Comparison of ENCODE assay signal across 9 mouse cellular contexts in genomic region chr5:74677399-74678338, GRCm38 (mm10). TPM values are rescaled to one million over a fixed set of nuclear protein-coding genes. Genes with fewer than 3 reads are reported as not detected.
DNase-seq lines count a peak whose midpoint lies in the region; ATAC-seq and TF ChIP-seq lines count a peak whose summit lies in the region.
"Had no signal": no experiment of that assay in that cellular context is flagged by ENCODE, and none has a peak within 500 bp of the region (broad histone marks: within the 10 kb centered on the region; RNA-seq: fewer than 3 reads in every experiment).

No protein-coding gene starts in this region.

- no peak for DNase-seq in testis, postnatal 14 days (ENCODE audit: low spot score)
- DNase-seq in frontal cortex, postnatal 10 days (ENCODE audit: low spot score in 2 of 2), result peak; percentile 79 to 85
- DNase-seq in left cerebral cortex, adult 2 months (ENCODE audit: extremely low spot score in 1 of 2, low spot score in 2 of 2), result peak; percentile 68 to 76
- peak; percentile 73 for DNase-seq in right cerebral cortex, postnatal 14 days
- DNase-seq in natural killer cell, adult 2 months (ENCODE audit: low spot score in 2 of 2), result no peak

- H3K36me3 ChIP-seq in testis, adult 2 months (ENCODE audit: control insufficient read depth, insufficient read depth, low read length), result no peaks in the 10 kb centered on the region
- H3K36me3 ChIP-seq in kidney, embryonic 16.5 days (ENCODE audit: insufficient read depth, low read length), result no peaks in the 10 kb centered on the region
- H3K36me3 ChIP-seq: limb, embryonic 12.5 days; stomach, embryonic 15.5 days had no signal

- intact Hi-C loops in left cerebral cortex, adult 2 months (cut with DNase I), result no loop called here

- no peak for TF ChIP-seq CTCF in testis, adult 2 months (IDR thresholded peaks at IDR 0.05; ENCODE audit: control insufficient read depth, insufficient read depth, insufficient replicate concordance, low read depth, low read length)
- TF ChIP-seq CTCF in left cerebral cortex, adult 2 months (IDR thresholded peaks at IDR 0.05), result no peak

- H3K27me3 ChIP-seq in testis, adult 2 months (ENCODE audit: control insufficient read depth, insufficient read depth, low read length), result no peaks in the 10 kb centered on the region
- no peaks in the 10 kb centered on the region for H3K27me3 ChIP-seq in kidney, embryonic 16.5 days (ENCODE audit: insufficient read depth, low read length)
- H3K27me3 ChIP-seq: limb, embryonic 12.5 days; stomach, embryonic 15.5 days had no signal

- H3K4me1 ChIP-seq in testis, adult 2 months (ENCODE audit: control insufficient read depth, insufficient read depth, low read length), result no peaks in the 10 kb centered on the region
- H3K4me1 ChIP-seq in kidney, embryonic 16.5 days (ENCODE audit: insufficient read depth, low read length), result no peaks in the 10 kb centered on the region
- H3K4me1 ChIP-seq: limb, embryonic 12.5 days; stomach, embryonic 15.5 days had no signal

- no peaks in the 10 kb centered on the region for H3K9me3 ChIP-seq in kidney, embryonic 16.5 days (ENCODE audit: low read length)
- H3K9me3 ChIP-seq: limb, embryonic 12.5 days; stomach, embryonic 15.5 days had no signal

- H3K4me2 ChIP-seq in kidney, embryonic 16.5 days (replicated peaks; ENCODE audit: low read depth, low read length), result no peak overlapping the region
- H3K4me2 ChIP-seq: limb, embryonic 12.5 days; stomach, embryonic 15.5 days had no signal

- WGBS in kidney, embryonic 16.5 days, result 75% methylated on average over 19 of the region's 19 CpGs

- H3K4me3 ChIP-seq in testis, adult 2 months (ENCODE audit: control insufficient read depth, low read depth, low read length), result peak overlapping the region; percentile 10; the same call in 1 of the 2 replicates
- H3K4me3 ChIP-seq in left cerebral cortex, adult 2 months, result peak overlapping the region; percentile 66
- H3K4me3 ChIP-seq in kidney, embryonic 16.5 days (ENCODE audit: low read length), result no peak overlapping the region
- H3K4me3 ChIP-seq: limb, embryonic 12.5 days; stomach, embryonic 15.5 days had no signal

- H3K9ac ChIP-seq in kidney, embryonic 16.5 days (replicated peaks; ENCODE audit: low read length), result no peak overlapping the region
- H3K9ac ChIP-seq: limb, embryonic 12.5 days; stomach, embryonic 15.5 days had no signal

- no peak for TF ChIP-seq POLR2A in testis, adult 2 months (IDR thresholded peaks at IDR 0.05; ENCODE audit: control insufficient read depth, low read depth, low read length)

- no peak overlapping the region for H3K27ac ChIP-seq in testis, adult 2 months (ENCODE audit: control insufficient read depth, insufficient read depth, low read depth, low read length)
- peak overlapping the region; percentile 80 for H3K27ac ChIP-seq in left cerebral cortex, adult 2 months
- no peak overlapping the region for H3K27ac ChIP-seq in kidney, embryonic 16.5 days (ENCODE audit: low read length)
- H3K27ac ChIP-seq: limb, embryonic 12.5 days; stomach, embryonic 15.5 days had no signal

- no peak for ATAC-seq in kidney, embryonic 16.5 days (ENCODE audit: low FRiP score, low TSS enrichment)

RNA-seq across cellular contexts. Expression of gene Lnx1, which starts 25.0 kb away (rescaled TPM):
- polyA plus RNA-seq in testis, adult 2 months (2012; rRNA removed), result 1.7 and 1.8 TPM in 2 replicates
- total RNA-seq in left cerebral cortex, adult 2 months (2021), result 10 to 100 TPM; 24.8 to 25.5 TPM
- polyA plus RNA-seq in kidney, embryonic 16.5 days (2015; fragmentation: Nextera tagmentation; extraction: Ambion mirVana), result 2.5 and 3.2 TPM in 2 replicates

Comparison
In these comparisons a context has a peak if more than half of its experiments do, and no peak if none do; other contexts are left out.
1. DNase-seq: peak in frontal cortex, postnatal 10 days (2 of 2), left cerebral cortex, adult 2 months (2 of 2) and right cerebral cortex, postnatal 14 days (single experiment); none in testis, postnatal 14 days (single experiment) and natural killer cell, adult 2 months (0 of 2).